Mouse (Mus musculus) cortical plate, adult 2 months (tissue): ENCODE results near the gene Upk2. TPM values are rescaled to one million over a fixed set of nuclear protein-coding genes. Genes with fewer than 3 reads are reported as not detected.
"Not testable (repeated sequence)": the region's sequence is repeated elsewhere in the genome, so short reads cannot be mapped to it uniquely, and the experiment has no call there.

Source experiments
- H3K27ac ChIP-seq: fragments of 200-500 bp; 2 replicates; pipeline ENCODE4 v1.5.1; 2012; ENCODE audit warnings: low read length, control low read depth, inconsistent platforms; ENCODE audit not compliant: insufficient read depth
- H3K4me1 ChIP-seq: fragments of 200-500 bp; 2 replicates; pipeline ENCODE4 v1.6.1; 2011; ENCODE audit warnings: low read length; ENCODE audit not compliant: control insufficient read depth, insufficient read depth
- H3K4me3 ChIP-seq: fragments of 200-500 bp; 2 replicates; pipeline ENCODE4 v1.5.1; 2011; ENCODE audit warnings: mild to moderate bottlenecking, low read length, control low read depth; ENCODE audit not compliant: insufficient read depth
- CTCF ChIP-seq: fragments of 200-500 bp; IDR thresholded peaks from 2 replicates; pipeline ENCODE4 v1.5.1; 2011; ENCODE audit warnings: mild to moderate bottlenecking, control low read depth, low read length; ENCODE audit not compliant: insufficient read depth; ENCODE audit errors: extremely low read depth
- POLR2A ChIP-seq: fragments of 200-500 bp; IDR thresholded peaks from 2 replicates; pipeline ENCODE4 v1.6.1; 2011; ENCODE audit warnings: mild to moderate bottlenecking, low read length, control low read depth; ENCODE audit not compliant: insufficient read depth; ENCODE audit errors: extremely low read depth
- polyA plus RNA-seq: library from polyadenylated mRNA; depleted of rRNA; stranded (reverse); fragments of >200 nt; gene quantifications from 2 replicates; pipeline ENCODE4 v1.2.3, GENCODE M21; 2012

Gene Upk2
- polyA plus RNA-seq, 1 experiment, result not detected

- TF ChIP-seq CTCF (no peak), POLR2A (no peak)
- Histone ChIP-seq H3K4me3 (no peak overlapping the region), H3K27ac (no peak overlapping the region), H3K4me1 (no peaks in the 10 kb centered on the region)
These were observed 19.0 kb downstream of the Upk2 start for GRCm38 (mm10) chr9:44435747-44436146.

GRCm38 (mm10) chr9:44432577-44433185, 22.1 kb downstream of the Upk2 start:
- TF ChIP-seq CTCF (no peak), POLR2A (no peak)
- H3K4me1 ChIP-seq, result no peaks in the 10 kb centered on the region
- no peak overlapping the region for H3K27ac ChIP-seq
- no peak overlapping the region for H3K4me3 ChIP-seq

GRCm38 (mm10) chr9:44423576-44423975, 31.2 kb downstream of the Upk2 start:
- Histone ChIP-seq H3K4me3 (no peak overlapping the region), H3K27ac (no peak overlapping the region), H3K4me1 (no peaks in the 10 kb centered on the region)
- TF ChIP-seq POLR2A, result no peak
- TF ChIP-seq CTCF, result no peak

GRCm38 (mm10) chr9:44420280-44420898, 34.4 kb downstream of the Upk2 start:
- H3K4me3 ChIP-seq, result no peak overlapping the region
- peaks cover 2% of the 10 kb centered on the region; the same call in 1 of the 2 replicates for H3K4me1 ChIP-seq
- H3K27ac ChIP-seq, result no peak overlapping the region
- TF ChIP-seq POLR2A, result no peak
- TF ChIP-seq CTCF, result no peak

GRCm38 (mm10) chr9:44419730-44420129, 35.0 kb downstream of the Upk2 start:
- H3K4me1 ChIP-seq, result not testable (repeated sequence)

GRCm38 (mm10) chr9:44418519-44419385, 36.0 kb downstream of the Upk2 start, which contains the start of gene Ccdc84:
Gene Ccdc84 (minus strand): TSS chr9:44418569.
- TF ChIP-seq POLR2A (no peak), CTCF (no peak)
- H3K4me1 ChIP-seq, result peaks cover 2% of the 10 kb centered on the region; the same call in 1 of the 2 replicates
- H3K4me3 ChIP-seq, result peak within 1 kb of the TSS; percentile 58
- H3K27ac ChIP-seq, result 0 out of 2 replicates have a peak within 1 kb of the TSS, but pooled peaks have one; percentile 5

More at GRCm38 (mm10) chr9:44419730-44420129, 35.0 kb downstream of the Upk2 start:
- H3K4me3 ChIP-seq, H3K27ac ChIP-seq: not testable (repeated sequence)

GRCm38 (mm10) chr9:44417892-44418363, 36.8 kb downstream of the Upk2 start:
- H3K4me1 ChIP-seq, result peaks cover 2% of the 10 kb centered on the region; the same call in 1 of the 2 replicates
- H3K4me3 ChIP-seq, result peak overlapping the region; percentile 58
- 0 out of 2 replicates have a peak overlapping the region, but pooled peaks have one; percentile 5 for H3K27ac ChIP-seq
- TF ChIP-seq POLR2A, result no peak; the same call in none of the 2 replicates
- TF ChIP-seq CTCF, result peak; percentile 54

- H3K4me1 ChIP-seq, result peaks cover 2% of the 10 kb centered on the region; the same call in 1 of the 2 replicates
These were observed 37.5 kb downstream of the Upk2 start for GRCm38 (mm10) chr9:44417156-44417891.

GRCm38 (mm10) chr9:44412781-44413180, 42.0 kb downstream of the Upk2 start:
- H3K4me3 ChIP-seq, result no peak overlapping the region
- TF ChIP-seq POLR2A (no peak), CTCF (no peak)
- H3K27ac ChIP-seq, result no peak overlapping the region
- H3K4me1 ChIP-seq, result peaks cover 2% of the 10 kb centered on the region; the same call in 1 of the 2 replicates

More at GRCm38 (mm10) chr9:44417156-44417891, 37.5 kb downstream of the Upk2 start:
- H3K4me3 ChIP-seq, result peak overlapping the region; percentile 58
- no peak for TF ChIP-seq POLR2A
- TF ChIP-seq CTCF, result no peak
- H3K27ac ChIP-seq, result no peak overlapping the region
